Mouse (Mus musculus): ENCODE measurements around the gene Zfp592.
A peak's percentile ranks its signal among the peaks of the same experiment; 100 is the strongest.

- TF ChIP-seq POLR2A (IDR thresholded peaks at IDR 0.05; ENCODE audit: insufficient read depth, low read depth, low read length) (0 out of 2 replicates have a peak, but pooled peaks have one; percentile 30), CTCF (IDR thresholded peaks at IDR 0.05) (no peak)
These were observed 83.5 kb downstream of the Zfp592 start for GRCm38 (mm10) chr7:81077009-81077408.

All from heart, adult 2 months (tissue).